Mouse (Mus musculus) liver, adult 2 months (tissue): ENCODE measurements around the gene Amfr.

Experiments
- CTCF ChIP-seq: fragments of 200-500 bp; IDR thresholded peaks from 2 replicates; pipeline ENCODE4 v1.5.1; 2011; ENCODE audit warnings: low read depth, low read length, control low read depth
- POLR2A ChIP-seq: fragments of 200-500 bp; IDR thresholded peaks from 2 replicates; pipeline ENCODE4 v1.6.1; 2011; ENCODE audit warnings: low read length, control low read depth; ENCODE audit not compliant: insufficient read depth; ENCODE audit errors: extremely low read depth

DNA sequence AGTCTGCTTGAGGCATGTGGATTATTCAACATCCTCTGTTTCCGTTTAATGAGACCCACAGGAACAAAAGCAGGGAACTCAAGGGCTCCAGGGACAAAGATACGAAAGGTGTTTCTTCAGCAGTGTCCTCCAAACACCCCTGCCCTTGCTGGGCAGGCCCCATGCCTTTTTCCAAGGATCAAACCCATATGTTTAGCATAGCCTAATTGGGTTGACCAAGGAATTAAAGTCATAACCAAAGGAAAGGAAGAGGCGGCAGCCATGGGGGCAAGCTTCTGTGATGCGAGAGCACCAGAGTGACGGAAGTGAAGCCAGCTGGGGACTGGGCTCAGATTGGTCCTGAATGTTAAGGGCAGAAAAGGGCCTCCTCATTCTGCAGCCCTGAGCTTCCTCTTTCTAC, 40.4 kb downstream of the Amfr start:
- TF ChIP-seq CTCF (no peak), POLR2A (no peak)
